Mouse (Mus musculus): Measurements from ENCODE around the gene Dhps. TPM values are rescaled to one million over a fixed set of nuclear protein-coding genes. Genes with fewer than 3 reads are reported as not detected.

Dhps gene
- 66.6 and 68.7 TPM in 2 replicates for polyA plus RNA-seq (2012; rRNA removed)

DNA sequence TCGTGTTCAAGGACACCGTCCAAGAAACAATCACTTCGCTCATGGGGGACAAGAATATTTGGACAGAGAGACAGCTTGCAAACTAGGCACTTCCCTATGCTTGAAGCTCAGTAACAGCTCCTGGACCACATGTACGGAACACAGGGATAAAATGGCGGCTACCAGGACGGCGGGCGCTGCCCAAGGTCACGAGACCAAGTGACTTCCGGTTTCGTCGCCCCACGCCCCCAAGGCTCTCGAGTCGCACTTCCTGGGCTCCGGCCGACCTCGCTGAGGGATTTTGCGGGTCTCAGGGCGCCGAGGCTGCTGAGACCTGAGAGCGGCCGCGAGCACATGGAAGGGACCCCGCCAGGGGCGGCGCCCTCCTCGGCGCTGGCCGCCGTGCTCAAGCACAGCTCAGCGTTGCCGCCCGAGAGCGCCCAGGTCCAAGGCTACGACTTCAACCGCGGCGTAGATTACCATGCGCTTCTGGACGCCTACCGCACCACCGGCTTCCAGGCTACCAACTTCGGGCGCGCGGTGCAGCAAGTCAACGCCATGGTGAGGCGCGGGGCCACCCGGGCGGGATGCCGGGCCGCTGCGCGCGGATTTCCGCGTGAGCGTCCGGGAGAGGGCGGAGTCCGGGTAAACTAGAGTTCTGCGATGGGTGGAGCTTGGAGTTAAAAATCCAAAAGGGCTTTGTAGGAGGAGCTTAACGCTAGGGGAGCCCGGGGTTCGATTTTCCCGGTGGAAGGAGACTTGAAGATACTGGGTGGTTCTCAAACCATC lies at the start of gene Dhps:
Gene Dhps, plus strand, starts transcription at position 244 of the 768 bp plus-strand sequence.
- peak; percentile 85 to 94 for DNase-seq (ENCODE audit: extremely low spot score in 1 of 2, low spot score in 1 of 2)

DNA sequence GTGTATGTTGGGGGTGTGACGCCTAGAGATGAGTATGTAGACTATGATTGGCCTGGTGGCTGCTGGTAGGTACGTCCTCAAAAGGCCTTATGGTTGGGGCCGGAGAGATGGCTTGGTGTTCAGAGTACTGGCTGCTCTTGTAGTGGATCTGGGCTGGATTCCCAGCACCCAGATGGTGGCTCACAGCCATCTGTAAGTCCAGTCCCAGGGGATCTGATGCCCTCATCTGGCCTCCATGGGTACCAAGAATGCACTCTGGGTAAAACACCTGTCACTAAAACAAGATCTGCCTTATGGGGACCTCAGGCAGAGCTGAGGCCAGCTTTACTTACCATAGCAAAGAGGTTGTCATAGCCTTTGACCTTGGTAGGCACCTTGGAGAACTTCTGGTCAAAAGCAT lies 47.7 kb upstream of the Dhps start:
- no peak for DNase-seq (ENCODE audit: extremely low spot score in 1 of 2, low spot score in 1 of 2)

GRCm38 (mm10) chr8:85025098-85025932 lies 46.2 kb upstream of the Dhps start, which contains the start of gene Asna1:
TSS of gene Asna1 (minus strand) at chr8:85025281.
- peak; percentile 91 for DNase-seq (ENCODE audit: extremely low spot score in 1 of 2, low spot score in 1 of 2)

DNA sequence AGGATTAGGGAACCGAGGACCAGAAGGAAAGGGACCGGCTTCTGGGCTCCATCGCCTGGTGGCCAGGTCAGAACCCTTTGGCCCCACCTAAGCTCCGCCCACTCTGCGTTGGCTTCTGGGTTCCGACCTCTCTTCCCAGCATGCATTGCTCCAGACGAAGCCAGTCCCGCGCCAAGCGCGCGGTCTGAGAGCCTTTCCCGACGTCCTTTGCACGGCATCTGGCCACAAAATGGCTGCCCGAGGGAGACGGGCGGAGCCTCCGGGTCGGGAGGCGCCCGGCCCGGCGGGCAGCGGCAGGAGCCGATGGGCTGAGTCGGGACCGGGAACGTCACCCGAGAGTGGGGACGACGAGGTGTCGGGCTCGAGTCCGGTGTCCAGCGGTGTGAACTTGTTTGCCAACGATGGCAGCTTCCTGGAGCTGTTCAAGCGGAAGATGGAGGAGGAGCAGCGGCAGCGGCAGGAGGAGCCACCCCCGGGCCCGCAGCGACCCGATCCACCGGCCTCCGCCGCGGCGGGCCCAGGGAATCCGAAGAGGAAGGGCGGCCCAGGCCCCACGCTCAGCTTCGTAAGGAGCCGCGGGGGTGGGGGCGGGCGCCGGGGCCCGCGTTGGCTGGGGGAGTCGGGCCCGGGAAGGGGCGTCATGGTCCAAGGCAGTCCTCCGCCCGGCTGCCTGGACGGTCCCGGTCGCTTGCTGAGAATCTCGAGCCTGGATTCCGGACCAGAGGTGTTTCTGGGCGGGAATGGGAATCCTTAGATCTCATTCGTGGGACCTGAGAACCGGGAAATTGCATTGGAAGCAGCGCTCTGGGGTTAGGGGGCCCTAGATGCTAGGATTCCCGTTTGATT lies 44.7 kb upstream of the Dhps start, which contains the start of gene Trir:
Gene Trir, plus strand, starts transcription at position 154 of the 846 bp plus-strand sequence.
- peak; percentile 89 to 97 for DNase-seq (ENCODE audit: extremely low spot score in 1 of 2, low spot score in 1 of 2)

DNA sequence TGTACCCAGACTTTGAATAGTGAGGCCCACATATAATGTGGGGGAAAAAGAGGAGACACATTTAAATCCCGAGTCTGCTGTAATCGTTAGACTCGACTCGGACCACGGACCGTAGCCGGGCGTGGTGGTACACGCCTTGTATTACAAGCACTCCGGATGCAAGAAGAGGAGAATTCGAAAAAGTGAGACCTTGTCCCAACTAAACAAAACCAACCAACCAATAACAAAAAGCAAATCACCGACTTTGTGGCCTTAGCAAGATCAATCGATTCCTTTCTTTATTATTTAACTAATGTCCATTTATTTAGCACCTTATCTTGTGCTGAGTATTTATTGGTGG lies 44.1 kb upstream of the Dhps start:
- no peak for DNase-seq (ENCODE audit: extremely low spot score in 1 of 2, low spot score in 1 of 2)

GRCm38 (mm10) chr8:85027922-85028321 lies 43.6 kb upstream of the Dhps start:
- no peak for DNase-seq (ENCODE audit: extremely low spot score in 1 of 2, low spot score in 1 of 2)

DNA sequence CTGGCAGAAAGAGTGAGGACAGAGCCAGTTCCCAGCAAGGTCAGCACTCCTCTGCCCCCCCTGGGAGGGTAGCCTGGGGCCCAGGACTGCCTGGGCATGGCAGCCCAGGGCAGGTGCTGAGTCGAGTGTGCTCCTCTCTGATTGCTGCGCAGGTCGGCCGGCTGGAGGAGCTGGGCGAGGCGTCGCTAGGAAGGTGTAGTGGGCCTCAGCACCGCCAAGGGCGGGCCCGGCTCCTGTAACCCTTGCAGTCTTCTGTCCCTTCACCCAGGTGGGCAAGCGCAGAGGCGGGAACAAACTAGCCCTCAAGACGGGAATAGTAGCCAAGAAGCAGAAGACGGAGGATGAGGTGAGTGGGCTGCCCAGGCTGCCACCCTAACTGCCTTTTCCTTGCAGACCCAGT lies 42.3 kb upstream of the Dhps start:
- DNase-seq (ENCODE audit: extremely low spot score in 1 of 2, low spot score in 1 of 2), result no peak

GRCm38 (mm10) chr8:85032622-85033311 lies 38.8 kb upstream of the Dhps start:
- no peak for DNase-seq (ENCODE audit: extremely low spot score in 1 of 2, low spot score in 1 of 2)

- no peak for DNase-seq (ENCODE audit: extremely low spot score in 1 of 2, low spot score in 1 of 2)
Observed at GRCm38 (mm10) chr8:85033867-85034266, 37.7 kb upstream of the Dhps start.

- peak in 1 of 2 experiments; percentile 81 for DNase-seq (ENCODE audit: extremely low spot score in 1 of 2, low spot score in 1 of 2)
Observed at GRCm38 (mm10) chr8:85034764-85035163, 36.8 kb upstream of the Dhps start.

GRCm38 (mm10) chr8:85035165-85035727 lies 36.3 kb upstream of the Dhps start:
- DNase-seq (ENCODE audit: extremely low spot score in 1 of 2, low spot score in 1 of 2), result no peak

DNA sequence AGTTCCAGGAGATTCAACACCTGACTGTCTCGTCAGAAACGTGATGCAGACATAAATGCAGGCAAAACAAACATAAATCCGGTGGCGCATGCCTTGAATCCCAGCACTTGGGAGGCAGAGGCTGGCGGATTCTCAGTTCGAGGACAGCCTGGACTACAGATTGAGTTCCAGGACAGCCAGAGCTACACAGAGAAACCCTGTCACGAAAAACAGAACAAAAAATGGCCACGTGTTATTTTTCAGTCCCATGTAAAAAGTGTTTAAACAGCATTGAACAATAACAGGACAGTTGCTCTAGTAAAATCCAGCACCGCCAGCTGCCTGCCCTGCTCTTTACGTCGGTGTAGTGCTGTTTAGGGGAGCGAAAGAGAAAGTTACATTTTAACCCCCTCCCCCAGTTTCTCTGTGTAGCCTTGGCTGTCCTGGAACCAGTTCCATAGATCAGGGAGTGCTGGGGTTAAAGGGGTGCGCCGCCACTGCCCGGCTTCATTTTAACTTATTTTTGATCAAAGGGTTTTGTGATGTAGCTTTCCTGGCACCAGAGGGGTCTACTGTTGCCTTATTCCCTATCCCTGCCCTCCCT lies 35.7 kb upstream of the Dhps start:
- no peak for DNase-seq (ENCODE audit: extremely low spot score in 1 of 2, low spot score in 1 of 2)

GRCm38 (mm10) chr8:85036381-85036717 lies 35.2 kb upstream of the Dhps start:
- DNase-seq (ENCODE audit: extremely low spot score in 1 of 2, low spot score in 1 of 2), result no peak

DNA sequence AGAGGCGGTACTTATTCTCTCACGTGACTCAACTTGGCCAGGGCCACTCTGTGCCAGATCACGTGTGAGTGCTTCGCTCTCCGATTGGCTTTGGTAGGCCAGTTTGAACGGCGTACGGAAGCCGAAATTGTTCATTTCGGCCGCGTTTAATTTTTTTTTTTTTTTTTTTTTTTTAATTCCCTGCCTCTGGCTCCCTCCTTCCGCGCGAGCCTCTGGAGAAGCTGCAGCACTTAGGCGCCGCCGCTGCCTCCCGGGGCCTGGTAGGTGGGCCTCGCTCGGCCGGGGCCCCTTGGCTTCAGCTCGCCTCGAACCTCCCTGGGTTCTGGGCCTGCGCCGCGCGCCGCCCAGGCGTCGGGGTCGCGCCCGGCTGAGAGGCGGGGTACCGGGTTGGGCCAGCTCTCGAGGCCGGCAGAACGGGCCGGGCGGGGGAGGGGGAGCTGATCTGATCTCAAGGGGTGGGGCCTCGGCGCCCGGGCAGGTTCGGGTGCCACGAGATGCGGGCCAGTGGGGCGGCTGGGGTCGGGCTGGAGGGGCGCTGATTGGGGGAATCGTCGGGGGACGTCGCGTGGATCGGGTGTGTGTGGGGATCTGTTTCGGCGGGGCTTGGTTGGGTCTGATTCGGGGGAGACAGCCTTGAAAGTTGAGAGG lies 34.7 kb upstream of the Dhps start, which contains the start of gene Tnpo2:
Gene Tnpo2, plus strand, starts transcription at position 198 of the 648 bp plus-strand sequence.
- peak; percentile 92 to 95 for DNase-seq (ENCODE audit: extremely low spot score in 1 of 2, low spot score in 1 of 2)

DNA sequence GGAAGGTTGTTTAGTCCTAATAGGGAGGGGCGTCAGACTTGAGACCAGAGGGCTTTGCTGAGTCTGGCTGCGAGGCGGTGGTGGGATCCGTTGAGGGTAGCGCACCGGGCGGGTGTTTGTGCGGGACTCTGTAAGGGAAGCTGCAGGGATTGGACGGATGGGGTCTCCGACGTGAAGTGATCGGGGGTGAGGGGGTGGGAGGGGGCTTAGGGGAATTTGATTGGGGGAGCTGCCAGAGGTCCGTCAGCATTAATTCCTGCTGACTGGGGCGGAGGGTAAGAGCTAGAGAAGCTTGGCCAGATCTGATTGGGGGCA lies 34.2 kb upstream of the Dhps start:
- DNase-seq (ENCODE audit: extremely low spot score in 1 of 2, low spot score in 1 of 2), result no peak

GRCm38 (mm10) chr8:85037681-85038531 lies 33.7 kb upstream of the Dhps start:
- peak in 1 of 2 experiments; percentile 62 for DNase-seq (ENCODE audit: extremely low spot score in 1 of 2, low spot score in 1 of 2)

DNA sequence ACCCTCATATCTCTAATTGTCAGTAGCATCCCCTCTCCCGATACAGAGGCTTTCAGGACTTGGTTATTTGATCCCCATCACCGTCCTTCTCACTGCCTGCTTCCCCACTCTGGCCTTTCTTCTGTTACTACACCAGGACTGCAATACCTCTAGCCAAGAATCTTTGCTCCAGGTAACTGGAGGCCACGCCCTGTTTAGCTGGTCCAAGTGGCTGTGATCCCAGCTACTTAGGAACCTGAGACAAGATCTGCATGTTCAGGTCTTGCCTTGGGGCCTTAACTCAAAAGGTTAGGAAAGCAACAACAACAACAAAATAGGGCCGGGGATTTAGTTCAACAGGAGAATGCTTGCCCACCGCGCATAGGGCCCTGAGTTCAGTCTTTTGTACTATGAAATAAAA lies 27.9 kb upstream of the Dhps start:
- no peak for DNase-seq (ENCODE audit: extremely low spot score in 1 of 2, low spot score in 1 of 2)

DNA sequence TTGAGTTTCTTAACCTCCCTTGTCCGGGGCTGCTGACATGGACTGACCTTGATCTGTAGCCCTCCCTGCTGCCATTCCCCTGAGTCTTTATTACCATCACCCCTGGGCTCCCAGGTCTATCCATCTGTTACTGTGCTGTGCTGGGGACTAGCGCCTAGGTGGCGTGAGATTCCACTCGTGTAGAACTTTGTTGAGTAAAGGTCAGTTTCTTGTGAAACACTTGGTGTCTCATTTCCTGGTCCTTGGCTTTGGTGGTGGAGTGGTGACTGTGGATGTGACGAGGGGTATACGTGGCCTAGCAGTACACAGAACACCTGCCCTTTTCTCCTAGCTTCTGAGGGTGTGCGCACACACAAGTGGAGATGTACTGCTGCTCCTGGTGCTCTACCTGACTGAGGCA lies 14.2 kb upstream of the Dhps start:
- DNase-seq (ENCODE audit: extremely low spot score in 1 of 2, low spot score in 1 of 2), result no peak
